Mouse (Mus musculus): ENCODE results near the gene Asb17. TPM values are rescaled to one million over a fixed set of nuclear protein-coding genes. Genes with fewer than 3 reads are reported as not detected.
"Not testable (repeated sequence)": the region's sequence is repeated elsewhere in the genome, so short reads cannot be mapped to it uniquely, and the experiment has no call there.

Asb17 gene
- polyA plus RNA-seq, 1 experiment from 2014 or later, result 0.06 TPM

GRCm38 (mm10) chr3:153817376-153817890 lies 26.6 kb upstream of the Asb17 start:
- ATAC-seq (ENCODE audit: low FRiP score, low read depth), result no peak
- H3K4me2 ChIP-seq (replicated peaks), result no peak overlapping the region
- no peak overlapping the region for H3K4me3 ChIP-seq
- no peaks in the 10 kb centered on the region for H3K36me3 ChIP-seq
- H3K27me3 ChIP-seq, result no peaks in the 10 kb centered on the region
- H3K9ac ChIP-seq (replicated peaks), result no peak overlapping the region
- no peak overlapping the region for H3K27ac ChIP-seq (replicated peaks)
- peaks cover 4% of the 10 kb centered on the region; the same call in 1 of the 2 replicates for H3K9me3 ChIP-seq
- H3K4me1 ChIP-seq, result 0 out of 2 replicates have a peak, but pooled peaks cover 2% of the 10 kb centered on the region
- WGBS, result 91% methylated on average over 9 of the region's 9 CpGs

DNA sequence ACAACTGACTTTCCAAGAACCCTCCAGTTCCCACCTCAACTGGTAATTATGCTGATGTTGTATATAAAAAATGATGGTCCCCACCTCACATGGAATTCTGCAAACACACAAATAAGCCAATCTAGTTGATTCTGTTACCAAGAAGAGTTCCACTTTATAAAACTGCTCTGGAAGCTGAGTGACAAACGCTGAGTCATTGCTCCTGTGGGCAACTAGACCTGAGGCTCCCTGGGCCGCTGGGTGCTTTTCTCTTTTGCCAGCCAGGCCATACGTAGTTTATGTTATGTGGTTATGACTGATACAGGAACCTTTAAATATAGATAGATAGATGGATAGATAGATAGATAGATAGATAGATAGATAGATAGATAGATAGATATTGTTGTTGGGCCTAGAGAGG lies 25.3 kb upstream of the Asb17 start:
- Histone ChIP-seq H3K4me1 (peaks cover 4% of the 10 kb centered on the region; the same call in 1 of the 2 replicates), H3K36me3 (no peaks in the 10 kb centered on the region), H3K4me3 (no peak overlapping the region), H3K27me3 (no peaks in the 10 kb centered on the region), H3K27ac (replicated peaks) (no peak overlapping the region), H3K9me3 (peaks cover 4% of the 10 kb centered on the region; the same call in 1 of the 2 replicates), H3K9ac (replicated peaks) (no peak overlapping the region), H3K4me2 (replicated peaks) (no peak overlapping the region)
- no peak for ATAC-seq (ENCODE audit: low FRiP score, low read depth)
- WGBS, result 90% methylated on average over 3 of the region's 3 CpGs

GRCm38 (mm10) chr3:153819438-153819837 lies 24.6 kb upstream of the Asb17 start:
- Histone ChIP-seq H3K9me3 (peaks cover 4% of the 10 kb centered on the region; the same call in 1 of the 2 replicates), H3K4me3 (no peak overlapping the region), H3K27ac (replicated peaks) (no peak overlapping the region), H3K36me3 (no peaks in the 10 kb centered on the region), H3K4me2 (replicated peaks) (no peak overlapping the region), H3K9ac (replicated peaks) (no peak overlapping the region), H3K27me3 (no peaks in the 10 kb centered on the region), H3K4me1 (peaks cover 10% of the 10 kb centered on the region; the same call in 1 of the 2 replicates)
- WGBS, result 70% methylated on average over 9 of the region's 9 CpGs
- peak; percentile 47; the same call in 1 of the 2 replicates for ATAC-seq (ENCODE audit: low FRiP score, low read depth)

- Histone ChIP-seq H3K4me1 (peaks cover 10% of the 10 kb centered on the region; the same call in 1 of the 2 replicates), H3K36me3 (no peaks in the 10 kb centered on the region), H3K9ac (replicated peaks) (no peak overlapping the region), H3K4me3 (no peak overlapping the region), H3K9me3 (no peaks in the 10 kb centered on the region), H3K27ac (replicated peaks) (no peak overlapping the region), H3K27me3 (no peaks in the 10 kb centered on the region), H3K4me2 (replicated peaks) (no peak overlapping the region)
- WGBS, result 70% methylated on average over 11 of the region's 11 CpGs
- no peak for ATAC-seq (ENCODE audit: low FRiP score, low read depth)
Observed at GRCm38 (mm10) chr3:153823671-153824515, 20.1 kb upstream of the Asb17 start.

GRCm38 (mm10) chr3:153825197-153825596 lies 18.8 kb upstream of the Asb17 start:
- Histone ChIP-seq H3K27ac (replicated peaks) (no peak overlapping the region), H3K4me1 (peaks cover 8% of the 10 kb centered on the region; the same call in 1 of the 2 replicates), H3K9ac (replicated peaks) (no peak overlapping the region), H3K9me3 (no peaks in the 10 kb centered on the region), H3K27me3 (no peaks in the 10 kb centered on the region), H3K36me3 (no peaks in the 10 kb centered on the region), H3K4me3 (no peak overlapping the region), H3K4me2 (replicated peaks) (no peak overlapping the region)
- no peak for ATAC-seq (ENCODE audit: low FRiP score, low read depth)
- 95% methylated on average over 10 of the region's 10 CpGs for WGBS

DNA sequence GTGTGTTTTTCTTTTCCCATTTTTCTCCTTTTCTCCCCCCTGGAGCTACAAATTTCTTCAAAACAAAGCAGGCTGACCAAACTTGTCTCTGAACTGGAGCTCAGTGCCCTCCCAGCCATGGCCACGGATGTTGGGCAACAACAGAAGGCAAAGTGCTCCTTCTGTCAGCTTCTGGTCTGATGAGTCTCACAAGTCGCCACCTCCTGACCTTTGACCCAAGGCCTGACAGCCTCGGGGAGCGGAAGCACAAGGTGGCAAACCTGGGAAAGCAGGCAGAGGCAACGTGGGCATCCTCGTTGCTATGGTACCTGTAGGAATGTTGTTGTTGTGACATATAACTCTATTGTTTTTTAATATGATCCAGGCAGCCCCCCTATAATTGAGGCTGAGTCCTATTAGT lies 17.4 kb upstream of the Asb17 start:
- H3K9ac ChIP-seq (replicated peaks), result no peak overlapping the region
- no peak for ATAC-seq (ENCODE audit: low FRiP score, low read depth)
- H3K4me3 ChIP-seq, result no peak overlapping the region
- no peak overlapping the region for H3K4me2 ChIP-seq (replicated peaks)
- no peaks in the 10 kb centered on the region for H3K9me3 ChIP-seq
- no peak overlapping the region for H3K27ac ChIP-seq (replicated peaks)
- H3K27me3 ChIP-seq, result no peaks in the 10 kb centered on the region
- 47% methylated on average over 6 of the region's 6 CpGs for WGBS
- no peaks in the 10 kb centered on the region for H3K36me3 ChIP-seq
- peaks cover 8% of the 10 kb centered on the region; the same call in 1 of the 2 replicates for H3K4me1 ChIP-seq

GRCm38 (mm10) chr3:153829788-153830187 lies 14.2 kb upstream of the Asb17 start:
- not testable (repeated sequence) for H3K4me1 ChIP-seq
- 91% methylated on average over 3 of the region's 3 CpGs for WGBS

DNA sequence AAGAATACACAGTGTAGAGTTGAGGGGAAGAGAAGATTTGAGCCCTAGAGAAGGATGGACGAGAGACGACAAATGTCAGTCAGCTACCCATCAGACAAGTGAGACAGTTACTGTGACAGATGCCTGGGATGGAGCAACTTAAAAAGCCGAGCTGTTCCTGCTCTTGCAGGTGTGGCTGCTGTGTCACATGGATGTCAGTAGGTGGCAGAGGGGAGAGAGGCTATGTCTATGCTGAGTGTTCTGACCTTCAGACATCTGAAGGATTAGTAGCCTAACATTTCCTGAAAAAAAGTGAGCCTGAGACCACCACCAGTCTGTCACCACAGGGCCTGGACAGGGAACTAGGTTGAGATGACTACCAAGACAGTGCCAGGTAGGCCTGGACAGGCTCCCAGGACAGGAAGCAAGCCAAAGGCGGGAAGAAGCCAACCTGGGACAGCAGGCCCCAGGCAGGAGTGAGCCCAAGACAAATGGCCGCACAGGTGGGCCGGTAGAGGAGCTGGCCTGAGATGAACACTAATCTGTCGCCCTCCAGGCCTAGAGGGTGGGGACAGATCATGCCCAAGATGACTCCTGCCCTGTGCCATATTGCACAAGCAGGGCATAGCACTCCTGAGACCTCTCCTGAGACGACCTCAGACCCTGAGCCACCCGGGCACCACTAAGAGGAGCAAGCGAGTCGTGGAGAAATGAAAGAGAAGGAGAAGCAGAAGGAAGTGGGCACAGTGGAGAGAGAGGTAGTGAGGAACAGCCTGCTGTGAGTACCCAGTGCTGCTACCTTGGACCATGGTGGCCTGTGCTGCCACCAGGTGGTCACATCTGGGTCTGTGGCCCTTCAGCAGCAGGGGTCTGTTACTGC lies 12.8 kb upstream of the Asb17 start:
- 71% methylated on average over 11 of the region's 11 CpGs for WGBS
- no peaks in the 10 kb centered on the region for H3K4me1 ChIP-seq
- H3K27ac ChIP-seq (replicated peaks), result no peak overlapping the region
- H3K9ac ChIP-seq (replicated peaks), result no peak overlapping the region
- no peaks in the 10 kb centered on the region for H3K36me3 ChIP-seq
- 0 out of 2 replicates have a peak, but pooled peaks cover 3% of the 10 kb centered on the region for H3K27me3 ChIP-seq
- H3K4me2 ChIP-seq (replicated peaks), result no peak overlapping the region
- no peak for ATAC-seq (ENCODE audit: low FRiP score, low read depth)
- H3K4me3 ChIP-seq, result no peak overlapping the region
- H3K9me3 ChIP-seq, result no peaks in the 10 kb centered on the region

More at GRCm38 (mm10) chr3:153829788-153830187, 14.2 kb upstream of the Asb17 start:
- not testable (repeated sequence) for H3K27me3 ChIP-seq; H3K36me3 ChIP-seq; ATAC-seq (ENCODE audit: low FRiP score, low read depth); H3K9ac ChIP-seq (replicated peaks); H3K4me2 ChIP-seq (replicated peaks); H3K27ac ChIP-seq (replicated peaks); H3K4me3 ChIP-seq; H3K9me3 ChIP-seq

GRCm38 (mm10) chr3:153831873-153832653 lies 11.9 kb upstream of the Asb17 start:
- WGBS, result 79% methylated on average over 4 of the region's 4 CpGs
- 0 out of 2 replicates have a peak, but pooled peaks cover 3% of the 10 kb centered on the region for H3K27me3 ChIP-seq
- H3K27ac ChIP-seq (replicated peaks), result no peak overlapping the region
- no peak overlapping the region for H3K4me2 ChIP-seq (replicated peaks)
- no peak for ATAC-seq (ENCODE audit: low FRiP score, low read depth)
- H3K4me1 ChIP-seq, result no peaks in the 10 kb centered on the region
- H3K9me3 ChIP-seq, result no peaks in the 10 kb centered on the region
- no peak overlapping the region for H3K9ac ChIP-seq (replicated peaks)
- H3K36me3 ChIP-seq, result no peaks in the 10 kb centered on the region
- H3K4me3 ChIP-seq, result no peak overlapping the region

- Histone ChIP-seq H3K4me3 (no peak overlapping the region), H3K9me3 (no peaks in the 10 kb centered on the region), H3K4me2 (replicated peaks) (no peak overlapping the region), H3K4me1 (no peaks in the 10 kb centered on the region), H3K27ac (replicated peaks) (no peak overlapping the region), H3K36me3 (no peaks in the 10 kb centered on the region), H3K27me3 (0 out of 2 replicates have a peak, but pooled peaks cover 3% of the 10 kb centered on the region), H3K9ac (replicated peaks) (no peak overlapping the region)
- no peak for ATAC-seq (ENCODE audit: low FRiP score, low read depth)
- WGBS, result 38% methylated on average over 6 of the region's 6 CpGs
Observed at GRCm38 (mm10) chr3:153832654-153832945, 11.4 kb upstream of the Asb17 start.

DNA sequence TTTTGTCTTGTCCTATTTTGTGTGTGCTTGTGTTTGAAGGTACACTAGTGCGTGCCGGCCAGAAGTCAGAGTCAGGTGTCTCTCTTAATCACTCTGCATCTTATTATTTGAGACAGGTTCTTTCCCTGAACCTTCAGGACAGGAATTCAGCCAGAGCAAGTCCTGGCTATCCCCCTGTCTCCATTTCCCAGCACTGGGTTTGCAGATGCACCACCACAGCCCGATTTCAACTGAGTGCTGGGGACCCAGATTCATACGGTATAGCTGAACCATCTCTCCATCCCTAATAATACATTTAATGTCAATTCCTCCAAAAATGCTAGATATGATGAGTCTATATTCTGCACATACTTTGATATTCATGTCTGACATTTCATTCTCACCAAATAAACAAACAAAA lies 9.9 kb upstream of the Asb17 start:
- H3K9me3 ChIP-seq, result no peaks in the 10 kb centered on the region
- 0 out of 2 replicates have a peak, but pooled peaks cover 3% of the 10 kb centered on the region for H3K27me3 ChIP-seq
- H3K4me2 ChIP-seq (replicated peaks), result no peak overlapping the region
- H3K9ac ChIP-seq (replicated peaks), result no peak overlapping the region
- ATAC-seq (ENCODE audit: low FRiP score, low read depth), result no peak
- H3K36me3 ChIP-seq, result no peaks in the 10 kb centered on the region
- no peak overlapping the region for H3K27ac ChIP-seq (replicated peaks)
- 87% methylated on average over 4 of the region's 4 CpGs for WGBS
- no peaks in the 10 kb centered on the region for H3K4me1 ChIP-seq
- H3K4me3 ChIP-seq, result no peak overlapping the region

Measured in midbrain, embryonic 12.5 days (tissue).